Mouse (Mus musculus): ENCODE results near the gene Lce1m.

Lce1m gene

GRCm38 (mm10) chr3:92978484-92978883 lies 40.4 kb downstream of the Lce1m start:
- no peak for DNase-seq (ENCODE audit: low read depth, low spot score)
- Histone ChIP-seq H3K27me3 (ENCODE audit: control insufficient read depth, insufficient read depth, low read length, poor library complexity, severe bottlenecking) (no peaks in the 10 kb centered on the region), H3K36me3 (ENCODE audit: control insufficient read depth, insufficient read depth, low read length, poor library complexity, severe bottlenecking) (no peaks in the 10 kb centered on the region)

Measured in splenic B cell, adult 2 months (primary cell).